Mouse (Mus musculus) liver, adult 2 months (tissue): Measurements from ENCODE around the gene Ggcx. TPM values are rescaled to one million over a fixed set of nuclear protein-coding genes. Genes with fewer than 3 reads are reported as not detected.

ENCODE experiments used
- DNase-seq: peaks from one replicate; pipeline ENCODE4 v3.0.0-alpha.2; 2011; ENCODE audit warnings: low read depth, low spot score; ENCODE audit errors: extremely low read depth
- H3K27ac ChIP-seq: fragments of 200-500 bp; replicated peaks from 2 replicates; pipeline ENCODE4 v1.5.1; 2012; ENCODE audit warnings: low read depth, mild to moderate bottlenecking, control low read depth, inconsistent platforms, low read length; ENCODE audit not compliant: insufficient read depth
- H3K27me3 ChIP-seq: fragments of 200-500 bp; 2 replicates; pipeline ENCODE4 v1.6.1; 2012; ENCODE audit warnings: mild to moderate bottlenecking, moderate library complexity, low read length, inconsistent platforms; ENCODE audit not compliant: control insufficient read depth, insufficient read depth
- H3K36me3 ChIP-seq: fragments of 200-500 bp; 2 replicates; pipeline ENCODE4 v1.6.1; 2012; ENCODE audit warnings: low read length, inconsistent platforms; ENCODE audit not compliant: control insufficient read depth, insufficient read depth
- H3K4me1 ChIP-seq: fragments of 200-500 bp; 2 replicates; pipeline ENCODE4 v1.6.1; 2011; ENCODE audit warnings: low read length; ENCODE audit not compliant: control insufficient read depth, insufficient read depth
- H3K4me3 ChIP-seq: fragments of 200-500 bp; 2 replicates; pipeline ENCODE4 v1.5.1; 2011; ENCODE audit warnings: low read depth, mild to moderate bottlenecking, control low read depth, low read length, moderate library complexity; ENCODE audit not compliant: insufficient read depth
- H3K79me2 ChIP-seq: fragments of 200-500 bp; 2 replicates; pipeline ENCODE4 v1.6.1; 2012; ENCODE audit warnings: inconsistent platforms, mild to moderate bottlenecking, low read length, moderate library complexity; ENCODE audit not compliant: control insufficient read depth, insufficient read depth
- H3K9ac ChIP-seq: fragments of 200-500 bp; 2 replicates; pipeline ENCODE4 v1.6.1; 2012; ENCODE audit warnings: low read depth, mild to moderate bottlenecking, control low read depth, inconsistent platforms, low read length
- CTCF ChIP-seq: fragments of 200-500 bp; IDR thresholded peaks from 2 replicates; pipeline ENCODE4 v1.5.1; 2011; ENCODE audit warnings: low read depth, low read length, control low read depth
- POLR2A ChIP-seq: fragments of 200-500 bp; IDR thresholded peaks from 2 replicates; pipeline ENCODE4 v1.6.1; 2011; ENCODE audit warnings: low read length, control low read depth; ENCODE audit not compliant: insufficient read depth; ENCODE audit errors: extremely low read depth
- WGBS: fragments of 180-500 bp; shearing (Covaris S2); methylation state at CpG from one replicate; pipeline ENCODE4 v1.1.7; 2018; 5-methylcytosine and 5-hydroxymethylcytosine counted together
- polyA plus RNA-seq: library from polyadenylated mRNA; depleted of rRNA; stranded (reverse); fragments of >200 nt; gene quantifications from 2 replicates; pipeline ENCODE4 v1.2.3, GENCODE M21; 2012; rRNA removed
- total RNA-seq: library from RNA; depleted of rRNA; stranded (reverse); fragments of >200 nt; gene quantifications from 2 replicates; pipeline ENCODE4 v1.2.3, GENCODE M21; 2014; rRNA removed

Gene Ggcx
- total RNA-seq (71.0 and 80.9 TPM in 2 replicates), polyA plus RNA-seq (62.4 and 67.3 TPM in 2 replicates)

GRCm38 (mm10) chr6:72414076-72414756, at the start of gene Ggcx:
Gene Ggcx, plus strand, starts transcription at chr6:72414308.
- under 1% methylated on average over 33 of the region's 33 CpGs for WGBS
- Histone ChIP-seq H3K79me2 (peaks cover 8% of the 10 kb centered on the region; the same call in 1 of the 2 replicates), H3K4me1 (peaks cover 7% of the 10 kb centered on the region; the same call in 1 of the 2 replicates), H3K4me3 (peak within 1 kb of the TSS; percentile 68), H3K36me3 (peaks cover 12% of the 10 kb centered on the region; the same call in 1 of the 2 replicates), H3K27ac (peak within 1 kb of the TSS; percentile 73), H3K9ac (peak within 1 kb of the TSS; percentile 82), H3K27me3 (no peaks in the 10 kb centered on the region)
- TF ChIP-seq CTCF, result no peak
- peak; percentile 96 for TF ChIP-seq POLR2A
- peak; percentile 87 for DNase-seq

DNA sequence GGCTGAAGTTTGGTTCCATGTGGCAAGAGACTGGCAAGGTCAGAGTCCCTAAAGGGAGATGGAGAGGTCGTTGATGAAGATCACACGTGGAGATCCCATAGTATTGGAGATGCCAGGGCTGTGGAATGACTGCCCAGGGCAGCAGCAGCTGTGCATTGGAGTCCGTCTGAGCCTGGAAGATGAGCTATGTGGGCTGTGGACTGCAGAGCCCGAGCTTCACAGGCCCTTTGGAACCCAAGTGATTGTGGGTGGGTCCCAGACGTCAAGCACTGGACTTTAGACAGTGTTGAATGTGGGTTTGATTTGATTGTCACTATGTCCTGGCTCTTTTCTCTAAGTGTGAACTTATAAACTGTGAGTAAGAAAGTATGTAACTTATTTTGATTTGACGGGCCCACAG, 49.1 kb upstream of the Ggcx start:
- Histone ChIP-seq H3K27me3 (no peaks in the 10 kb centered on the region), H3K27ac (no peak overlapping the region; the same call in 1 of the 2 replicates), H3K4me1 (peaks cover 13% of the 10 kb centered on the region), H3K79me2 (peaks cover 3% of the 10 kb centered on the region; the same call in 1 of the 2 replicates), H3K9ac (no peak overlapping the region), H3K36me3 (no peaks in the 10 kb centered on the region; the same call in 1 of the 2 replicates), H3K4me3 (no peak overlapping the region)
- TF ChIP-seq POLR2A (no peak), CTCF (no peak)
- peak; percentile 64 for DNase-seq
- 36% methylated on average over 6 of the region's 6 CpGs for WGBS

GRCm38 (mm10) chr6:72366304-72366703, 47.8 kb upstream of the Ggcx start:
- Histone ChIP-seq H3K79me2 (peaks cover 3% of the 10 kb centered on the region; the same call in 1 of the 2 replicates), H3K36me3 (no peaks in the 10 kb centered on the region), H3K27me3 (no peaks in the 10 kb centered on the region), H3K27ac (no peak overlapping the region), H3K9ac (no peak overlapping the region), H3K4me1 (peaks cover 6% of the 10 kb centered on the region), H3K4me3 (no peak overlapping the region)
- TF ChIP-seq CTCF (no peak), POLR2A (no peak)
- no peak for DNase-seq
- 72% methylated on average over 3 of the region's 3 CpGs for WGBS

GRCm38 (mm10) chr6:72366844-72367443, 47.2 kb upstream of the Ggcx start, which contains the start of gene Rnf181:
Gene Rnf181, minus strand, starts transcription at chr6:72366956.
- no peaks in the 10 kb centered on the region for H3K36me3 ChIP-seq
- DNase-seq, result no peak
- WGBS, result 87% methylated on average over 4 of the region's 4 CpGs
- TF ChIP-seq CTCF (no peak), POLR2A (no peak)
- H3K4me3 ChIP-seq, result no peak within 1 kb of the TSS
- H3K79me2 ChIP-seq, result peaks cover 2% of the 10 kb centered on the region; the same call in 1 of the 2 replicates
- no peak within 1 kb of the TSS for H3K27ac ChIP-seq
- H3K9ac ChIP-seq, result no peak within 1 kb of the TSS
- no peaks in the 10 kb centered on the region for H3K27me3 ChIP-seq
- H3K4me1 ChIP-seq, result peaks cover 11% of the 10 kb centered on the region

- no peaks in the 10 kb centered on the region for H3K36me3 ChIP-seq
- no peak overlapping the region for H3K4me3 ChIP-seq
- WGBS, result 86% methylated on average over 4 of the region's 4 CpGs
- TF ChIP-seq CTCF (no peak), POLR2A (no peak)
- H3K27me3 ChIP-seq, result no peaks in the 10 kb centered on the region
- H3K4me1 ChIP-seq, result peaks cover 13% of the 10 kb centered on the region
- no peaks in the 10 kb centered on the region for H3K79me2 ChIP-seq
- no peak overlapping the region for H3K27ac ChIP-seq
- no peak overlapping the region for H3K9ac ChIP-seq
- DNase-seq, result no peak
Measured at GRCm38 (mm10) chr6:72367460-72367974, 46.6 kb upstream of the Ggcx start.
